Mouse (Mus musculus) MEL (cell line): ENCODE measurements at regions not wholly inside any gene's neighbourhood (a gene's known extent, or its start where the extent isn't known, plus 50 kb on each side); places are given as distances from the start of the nearest gene placed in this dataset.
A peak's percentile ranks its signal among the peaks of the same experiment; 100 is the strongest.

ENCODE experiments used
- DNase-seq: peaks from one replicate; pipeline ENCODE4 v3.0.0; 2011; ENCODE audit warnings: low read depth, low spot score
- H3K27ac ChIP-seq: 2 replicates; pipeline ENCODE4 v1.5.1; 2012; ENCODE audit warnings: low read depth, mild to moderate bottlenecking, control low read depth, low read length, moderate library complexity; ENCODE audit not compliant: control insufficient read depth
- H3K27me3 ChIP-seq, 2 experiments: fragments of 150-350 bp in 1 of 2; sonication (generic) in 1 of 2; 2 replicates each; pipeline ENCODE4 v1.6.1; 2012; ENCODE audit warnings: low read length in 2 of 2, mild to moderate bottlenecking in 2 of 2, improper control_type of control experiment in 1 of 2, moderate library complexity in 1 of 2; ENCODE audit not compliant: insufficient read depth in 2 of 2, control insufficient read depth in 1 of 2
- H3K36me3 ChIP-seq, 2 experiments: 2 replicates each; pipeline ENCODE4 v1.6.1; 2012 to 2014; ENCODE audit warnings: low read length in 2 of 2, improper control_type of control experiment in 1 of 2, inconsistent platforms in 1 of 2, mild to moderate bottlenecking in 1 of 2; ENCODE audit not compliant: insufficient read depth in 2 of 2, control insufficient read depth in 1 of 2
- H3K4me1 ChIP-seq, 2 experiments: fragments of 150-350 bp in 1 of 2; sonication (generic) in 1 of 2; 2 replicates each; pipeline ENCODE4 v1.6.1; 2012; ENCODE audit warnings: low read length in 2 of 2, improper control_type of control experiment in 1 of 2, mild to moderate bottlenecking in 1 of 2; ENCODE audit not compliant: insufficient read depth in 2 of 2, control insufficient read depth in 1 of 2
- H3K4me3 ChIP-seq, 2 experiments: fragments of 150-350 bp in 1 of 2; sonication (generic) in 1 of 2; 2 replicates each; pipeline ENCODE4 v1.5.1; 2012; ENCODE audit warnings: low read depth in 2 of 2, low read length in 2 of 2, mild to moderate bottlenecking in 2 of 2, moderate library complexity in 2 of 2, control low read depth in 1 of 2, improper control_type of control experiment in 1 of 2; ENCODE audit not compliant: control insufficient read depth in 1 of 2, insufficient read depth in 1 of 2
- H3K79me2 ChIP-seq: 2 replicates; pipeline ENCODE4 v1.6.1; 2012; ENCODE audit warnings: mild to moderate bottlenecking, low read length, moderate library complexity; ENCODE audit not compliant: control insufficient read depth, poor library complexity, insufficient read depth
- H3K9ac ChIP-seq: 2 replicates; pipeline ENCODE4 v1.6.1; 2012; ENCODE audit warnings: low read depth, mild to moderate bottlenecking, control low read depth, low read length, moderate library complexity; ENCODE audit not compliant: control insufficient read depth, poor library complexity, severe bottlenecking
- H3K9me3 ChIP-seq: fragments of 150-350 bp; sonication (generic); replicated peaks from 2 replicates; pipeline ENCODE4 v1.6.1; 2012; ENCODE audit warnings: mild to moderate bottlenecking, low read length, improper control_type of control experiment, moderate library complexity; ENCODE audit not compliant: insufficient read depth
- ELF1 ChIP-seq: IDR thresholded peaks from 2 replicates; pipeline ENCODE4 v1.6.1; 2014; ENCODE audit warnings: low read depth, mild to moderate bottlenecking, inconsistent platforms, low read length, improper control_type of control experiment, moderate library complexity
- HCFC1 ChIP-seq: IDR thresholded peaks from 2 replicates; pipeline ENCODE4 v1.6.1; 2012; ENCODE audit warnings: low read depth, mild to moderate bottlenecking, inconsistent platforms, low read length, improper control_type of control experiment, moderate library complexity
- JUND ChIP-seq: IDR thresholded peaks from 2 replicates; pipeline ENCODE4 v1.6.1; 2011; ENCODE audit warnings: low read depth, mild to moderate bottlenecking, improper control_type of control experiment, low read length
- MAFK ChIP-seq: IDR thresholded peaks from 2 replicates; pipeline ENCODE4 v1.6.1; 2011; ENCODE audit warnings: low read depth, mild to moderate bottlenecking, low read length, improper control_type of control experiment, borderline replicate concordance
- MAX ChIP-seq: IDR thresholded peaks from 2 replicates; pipeline ENCODE4 v1.6.1; 2011; ENCODE audit warnings: low read length, improper control_type of control experiment
- MYB ChIP-seq: IDR thresholded peaks from 2 replicates; pipeline ENCODE4 v1.6.1; 2011; ENCODE audit warnings: mild to moderate bottlenecking, low read depth, low read length, improper control_type of control experiment
- POLR2A ChIP-seq, 2 experiments: IDR thresholded peaks; 2 replicates each; pipeline ENCODE4 v1.6.1; 2011 to 2012; ENCODE audit warnings: low read length in 2 of 2, mild to moderate bottlenecking in 2 of 2, control low read depth in 1 of 2, improper control_type of control experiment in 1 of 2, low read depth in 1 of 2, moderate library complexity in 1 of 2; ENCODE audit not compliant: control insufficient read depth in 1 of 2, insufficient read depth in 1 of 2, poor library complexity in 1 of 2
- TBP ChIP-seq: IDR thresholded peaks from 2 replicates; pipeline ENCODE4 v1.8.0; 2011; ENCODE audit warnings: low read depth, low read length, improper control_type of control experiment
- TCF12 ChIP-seq: IDR thresholded peaks from 2 replicates; pipeline ENCODE4 v1.6.1; 2014; ENCODE audit warnings: low read depth, mild to moderate bottlenecking, inconsistent platforms, low read length, improper control_type of control experiment, moderate library complexity
- USF1 ChIP-seq: IDR thresholded peaks from 2 replicates; pipeline ENCODE4 v1.6.1; 2014; ENCODE audit warnings: low read depth, mild to moderate bottlenecking, inconsistent platforms, low read length, improper control_type of control experiment, moderate library complexity
- ZKSCAN1 ChIP-seq: IDR thresholded peaks from 2 replicates; pipeline ENCODE4 v1.6.1; 2012; ENCODE audit warnings: low read depth, mild to moderate bottlenecking, inconsistent platforms, low read length, improper control_type of control experiment, moderate library complexity
- ZMIZ1 ChIP-seq: IDR thresholded peaks from 2 replicates; pipeline ENCODE4 v1.6.1; 2012; ENCODE audit warnings: low read depth, mild to moderate bottlenecking, inconsistent platforms, low read length, improper control_type of control experiment, moderate library complexity
- ZNF384 ChIP-seq: IDR thresholded peaks from 2 replicates; pipeline ENCODE4 v1.6.1; 2012; ENCODE audit warnings: low read depth, mild to moderate bottlenecking, inconsistent platforms, low read length, improper control_type of control experiment

DNA sequence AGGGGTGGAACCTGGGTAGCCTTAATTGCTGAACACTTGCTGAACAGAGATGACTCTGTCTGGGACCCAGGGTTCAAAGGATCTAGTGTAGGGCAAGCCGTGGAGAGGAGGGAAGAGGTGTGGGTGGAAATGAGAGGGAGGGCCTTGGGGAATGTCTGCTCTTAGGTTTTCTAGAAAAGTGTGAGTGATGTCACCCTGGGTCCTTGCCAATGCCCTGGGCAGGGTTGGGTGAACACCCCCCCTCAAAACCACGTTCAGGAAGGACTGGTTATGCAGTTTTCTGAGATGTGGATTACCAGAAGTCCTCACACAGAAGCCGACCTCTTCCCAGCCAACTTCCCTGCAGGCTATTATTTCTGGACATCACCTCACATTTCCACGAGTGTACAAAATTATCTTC, 252.4 kb upstream of the Habp2 start:
- TF ChIP-seq ZMIZ1, result no peak
- no peak for TF ChIP-seq MYB
- TF ChIP-seq MAFK, result no peak
- no peak for TF ChIP-seq TCF12
- no peak for TF ChIP-seq MAX
- TF ChIP-seq JUND, result no peak
- TF ChIP-seq ZKSCAN1, result no peak
- TF ChIP-seq POLR2A (IDR thresholded peaks at IDR 0.05; ENCODE audit: control insufficient read depth in 1 of 2, insufficient read depth in 1 of 2, low read depth in 1 of 2, low read length in 2 of 2, poor library complexity in 1 of 2), result no peak
- no peak for TF ChIP-seq HCFC1
- Histone ChIP-seq H3K9ac (no peak overlapping the region), H3K79me2 (no peaks in the 10 kb centered on the region), H3K36me3 (no peaks in the 10 kb centered on the region), H3K9me3 (no peaks in the 10 kb centered on the region), H3K4me1 (no peaks in the 10 kb centered on the region), H3K27me3 (no peaks in the 10 kb centered on the region; a peak in 1 of 4 replicates), H3K27ac (no peak overlapping the region), H3K4me3 (no peak overlapping the region)
- no peak for DNase-seq

DNA sequence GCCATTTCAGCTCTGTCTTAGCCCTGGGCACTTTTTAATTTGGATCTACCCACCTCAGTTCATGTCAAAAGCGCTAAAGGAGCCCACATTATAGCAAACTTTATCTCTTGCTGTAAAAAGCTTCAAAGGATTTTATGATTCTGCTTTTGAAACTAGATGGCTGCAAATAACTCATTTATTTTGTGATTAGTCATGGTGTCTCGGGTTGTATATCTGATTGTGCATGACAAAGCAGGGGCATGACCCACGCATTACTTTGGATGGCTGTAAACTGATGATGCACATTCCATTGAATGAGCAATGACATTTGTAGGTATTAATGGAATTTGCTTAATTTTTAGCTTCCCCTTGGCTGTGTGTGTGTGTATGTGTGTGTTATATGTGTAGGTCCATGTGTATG, 249.4 kb upstream of the Habp2 start:
- no peak for DNase-seq
- no peaks in the 10 kb centered on the region for H3K36me3 ChIP-seq
- TF ChIP-seq HCFC1 (no peak), MAX (no peak), USF1 (no peak), ZNF384 (no peak), ZMIZ1 (no peak), TBP (no peak), ELF1 (no peak), MYB (no peak)
- TF ChIP-seq, all 39 proteins: peak for 0

DNA sequence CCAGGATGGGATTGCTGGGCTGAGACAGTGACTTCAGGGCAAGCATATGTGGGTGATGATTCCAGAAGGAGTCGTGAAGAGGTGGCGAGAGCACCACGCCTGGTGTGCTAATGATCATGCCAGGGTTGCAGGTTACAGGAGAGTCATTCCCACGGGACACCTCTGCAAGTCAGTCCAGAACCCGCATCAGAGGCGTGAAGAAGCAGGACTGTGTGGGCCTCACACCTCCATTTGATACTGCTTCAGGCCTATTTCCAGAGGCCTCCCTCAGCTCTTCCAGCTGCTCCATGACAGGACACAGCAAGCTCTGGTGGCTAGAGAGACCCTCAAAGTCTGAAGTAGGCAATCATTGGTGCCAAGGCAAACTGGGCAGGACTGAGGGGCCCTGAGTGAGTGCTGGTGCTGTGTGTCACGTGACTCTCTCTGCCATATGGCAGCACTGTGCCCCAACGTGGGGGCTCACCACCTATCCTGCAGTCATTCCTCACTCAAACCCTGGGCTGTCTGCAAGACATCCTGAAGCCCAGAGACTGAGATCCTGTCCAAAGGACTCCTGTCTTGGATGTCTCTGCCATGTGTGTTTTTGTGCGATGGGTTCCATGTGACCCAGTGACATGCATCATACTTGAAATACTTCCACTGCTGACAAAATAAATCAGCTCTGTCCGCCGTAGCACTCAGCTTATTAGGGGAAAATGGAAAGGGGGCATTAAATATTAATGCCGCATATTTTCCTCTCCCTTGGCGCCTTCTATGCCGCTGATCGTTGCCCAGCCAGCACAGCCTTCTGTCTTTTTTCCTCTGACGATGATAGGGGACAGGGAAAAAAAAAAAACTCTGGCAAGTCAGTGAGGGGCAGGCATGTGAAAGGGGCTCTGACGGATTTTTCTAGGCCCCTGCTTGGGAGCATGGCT, 247.6 kb upstream of the Habp2 start:
- Histone ChIP-seq H3K9ac (no peak overlapping the region), H3K36me3 (no peaks in the 10 kb centered on the region), H3K4me1 (no peaks in the 10 kb centered on the region), H3K27me3 (no peaks in the 10 kb centered on the region; a peak in 1 of 4 replicates), H3K79me2 (no peaks in the 10 kb centered on the region), H3K4me3 (no peak overlapping the region), H3K9me3 (no peaks in the 10 kb centered on the region), H3K27ac (no peak overlapping the region)
- DNase-seq, result no peak
- TF ChIP-seq HCFC1 (no peak), USF1 (0 out of 2 replicates have a peak, but pooled peaks have one; percentile 27)

More for the DNA sequence above, 249.4 kb upstream of the Habp2 start:
- no peak overlapping the region for H3K9ac ChIP-seq
- H3K9me3 ChIP-seq, result no peaks in the 10 kb centered on the region
- H3K27me3 ChIP-seq, result no peaks in the 10 kb centered on the region
- H3K27ac ChIP-seq, result no peak overlapping the region
- H3K4me1 ChIP-seq, result no peaks in the 10 kb centered on the region
- no peaks in the 10 kb centered on the region for H3K79me2 ChIP-seq
- no peak overlapping the region for H3K4me3 ChIP-seq
